Mouse (Mus musculus) frontal cortex, adult (tissue): ENCODE results near the gene Hist1h2bb.
A peak's percentile ranks its signal among the peaks of the same experiment; 100 is the strongest.
"Not testable (repeated sequence)": the region's sequence is repeated elsewhere in the genome, so short reads cannot be mapped to it uniquely, and the experiment has no call there.

Source experiments
- ATAC-seq: cut with Nextera tagmentation; 2 replicates; pipeline ENCODE4 v1.9.2; 2017; ENCODE audit warnings: mild to moderate bottlenecking, moderate library complexity, mixed read lengths; ENCODE audit not compliant: low TSS enrichment

The Hist1h2bb gene

GRCm38 (mm10) chr13:23764324-23765171 lies 18.0 kb downstream of the Hist1h2bb start:
- ATAC-seq = no peak

- no peak for ATAC-seq
These were observed 18.6 kb downstream of the Hist1h2bb start for GRCm38 (mm10) chr13:23765172-23765513.

GRCm38 (mm10) chr13:23766772-23767171 lies 20.2 kb downstream of the Hist1h2bb start:
- no peak for ATAC-seq

GRCm38 (mm10) chr13:23768834-23769397 lies 22.4 kb downstream of the Hist1h2bb start:
- ATAC-seq = no peak

- not testable (repeated sequence) for ATAC-seq
These were observed 23.1 kb downstream of the Hist1h2bb start, which contains the start of gene Trim38 for GRCm38 (mm10) chr13:23769613-23770012. TSS of gene Trim38 (plus strand) at chr13:23769913.

GRCm38 (mm10) chr13:23772561-23773313 lies 26.2 kb downstream of the Hist1h2bb start:
- peak; percentile 91 for ATAC-seq

GRCm38 (mm10) chr13:23778339-23778738 lies 31.8 kb downstream of the Hist1h2bb start:
- no peak for ATAC-seq

- no peak for ATAC-seq
These were observed 32.5 kb downstream of the Hist1h2bb start for GRCm38 (mm10) chr13:23779025-23779424.

GRCm38 (mm10) chr13:23792520-23792919 lies 46.0 kb downstream of the Hist1h2bb start:
- peak; percentile 95 for ATAC-seq
